Mouse (Mus musculus) right cerebral cortex, postnatal 36 days (tissue): ENCODE data around the gene Prkar1a.

ENCODE experiments used
- DNase-seq, 2 experiments: peaks; one replicate each; pipeline ENCODE4 v3.0.0; 2022; ENCODE audit warnings: low spot score in 2 of 2, mixed read lengths in 1 of 2

The Prkar1a gene

DNA sequence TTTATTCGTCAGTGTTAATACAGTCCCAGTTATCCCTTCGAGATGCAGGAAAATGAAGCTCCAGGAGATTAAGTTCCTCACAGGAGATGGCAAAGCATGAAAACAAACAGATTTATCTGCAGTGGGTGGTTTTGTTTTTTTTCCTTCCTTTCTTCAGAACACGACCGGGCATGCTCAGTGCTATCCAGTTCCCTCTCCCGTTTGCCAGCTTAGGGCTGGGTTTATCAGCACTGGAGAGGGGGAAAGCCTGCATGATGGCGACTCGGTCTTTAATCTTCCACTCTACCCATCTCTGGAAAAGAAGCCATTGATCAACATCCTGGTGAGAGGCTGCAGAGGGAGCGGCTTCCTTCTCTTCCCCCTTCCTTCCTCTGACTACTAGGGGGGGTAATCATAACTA lies at the start of gene Prkar1a:
Gene Prkar1a, plus strand, starts transcription at position 200 of the 400 bp plus-strand sequence.
- no peak for DNase-seq

DNA sequence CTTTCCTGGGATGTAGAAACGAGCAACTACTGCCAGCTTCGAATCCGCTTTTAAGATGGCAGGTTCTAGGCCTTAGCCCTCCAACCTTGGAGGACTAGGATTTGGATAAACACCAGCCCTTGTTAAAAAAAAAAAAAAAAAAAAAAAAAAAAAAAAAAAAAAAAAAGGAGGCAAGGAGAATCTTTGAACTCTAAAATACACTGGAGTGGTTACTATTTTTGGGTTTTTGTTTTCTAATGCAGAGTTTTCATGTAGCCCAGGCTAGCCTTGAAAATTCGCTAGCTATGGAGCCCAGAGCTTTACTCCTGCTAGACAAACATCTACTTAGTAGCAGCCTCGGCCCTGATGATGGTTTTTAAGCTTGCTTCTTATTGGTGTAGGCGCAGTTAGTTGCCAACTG lies 41.6 kb upstream of the Prkar1a start:
- DNase-seq, result no peak

DNA sequence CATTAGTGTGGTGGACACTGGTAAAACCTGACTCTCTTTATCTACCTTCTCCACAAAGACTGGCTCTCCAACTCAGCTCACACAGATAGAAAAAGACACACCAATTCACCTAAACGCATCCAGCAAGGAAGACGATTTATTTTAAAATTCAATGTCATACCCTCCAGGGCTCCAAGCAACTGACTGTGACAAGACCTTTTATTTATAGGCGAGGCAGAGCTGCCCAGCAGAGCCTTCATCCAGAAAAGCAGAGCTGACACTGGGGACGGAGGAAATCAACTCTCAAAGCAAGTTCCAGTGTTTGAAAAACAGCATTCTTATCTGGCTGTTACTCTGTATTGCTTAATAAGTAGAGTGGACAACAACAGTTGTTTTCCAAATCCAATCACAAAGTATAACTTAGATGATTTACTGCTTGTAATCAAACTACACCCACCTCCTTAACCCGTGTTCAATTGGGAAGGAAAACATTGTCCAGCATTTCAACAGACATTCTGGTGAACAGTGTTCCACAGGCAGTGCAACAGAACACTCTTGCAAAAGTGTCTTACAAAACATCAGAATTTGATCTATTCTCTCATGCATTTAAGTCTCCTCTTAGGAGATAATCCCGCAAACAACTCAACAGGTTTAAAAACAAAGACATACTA lies 40.1 kb upstream of the Prkar1a start:
- DNase-seq, result no peak

DNA sequence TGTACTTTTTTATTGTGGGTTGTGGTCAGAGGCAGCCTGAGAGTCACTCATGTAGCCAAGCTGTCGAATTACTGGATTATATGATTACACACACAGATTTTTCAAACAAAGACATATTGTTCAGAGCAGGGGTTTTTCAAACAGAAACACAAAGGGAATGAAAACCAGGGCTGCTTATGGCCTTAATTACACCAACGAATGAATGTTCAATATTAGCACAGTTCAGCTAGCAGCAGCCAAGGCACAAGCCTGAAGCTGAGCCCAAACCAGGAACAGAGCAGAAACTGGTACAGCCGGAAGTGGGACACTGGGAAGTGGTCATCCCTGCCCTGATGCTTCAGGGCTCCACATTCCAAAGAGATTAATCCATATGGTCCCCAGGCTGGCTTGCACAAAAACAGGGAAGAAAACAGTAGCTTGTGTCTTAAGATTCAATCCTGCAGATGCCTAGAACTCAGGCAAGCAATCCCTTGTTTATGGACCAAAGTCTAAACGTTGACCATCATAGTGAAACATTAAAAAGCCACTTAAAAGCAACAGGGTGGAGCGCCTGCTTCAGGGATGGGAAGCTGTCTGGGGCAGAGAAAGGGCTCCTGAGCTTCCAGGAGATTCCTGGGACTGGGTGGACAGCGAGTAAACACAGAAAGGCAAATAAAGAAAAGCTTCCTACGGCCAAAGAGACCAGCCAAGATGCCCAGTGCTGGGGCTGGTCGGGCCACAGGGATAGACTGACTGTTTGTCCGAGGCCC lies 39.0 kb upstream of the Prkar1a start:
- no peak for DNase-seq

DNA sequence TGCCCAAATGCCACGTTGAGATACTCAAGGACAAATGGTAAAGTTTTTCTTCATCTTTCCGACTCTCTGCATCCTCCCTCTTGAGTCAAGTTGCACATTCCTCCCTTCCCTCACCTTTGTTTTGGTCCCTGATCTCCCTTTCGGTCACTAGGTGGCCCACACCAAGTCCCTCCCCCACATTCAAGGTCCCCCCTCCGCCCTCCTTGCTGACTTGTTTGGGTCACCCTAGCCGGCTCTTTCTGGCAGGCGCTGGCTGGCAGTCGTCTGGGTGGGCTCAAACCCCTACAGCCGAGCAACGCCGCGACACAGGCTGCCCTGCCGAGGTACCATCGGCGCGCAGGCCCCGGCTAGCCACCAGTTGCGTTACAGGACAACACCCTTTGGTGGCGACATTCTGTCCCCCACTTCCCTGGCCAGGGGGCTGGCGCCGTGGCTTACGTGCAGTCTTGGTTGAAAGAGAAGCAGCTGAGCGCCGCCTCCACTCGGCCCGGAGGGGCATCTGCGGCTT lies 38.4 kb upstream of the Prkar1a start:
- DNase-seq, result no peak

DNA sequence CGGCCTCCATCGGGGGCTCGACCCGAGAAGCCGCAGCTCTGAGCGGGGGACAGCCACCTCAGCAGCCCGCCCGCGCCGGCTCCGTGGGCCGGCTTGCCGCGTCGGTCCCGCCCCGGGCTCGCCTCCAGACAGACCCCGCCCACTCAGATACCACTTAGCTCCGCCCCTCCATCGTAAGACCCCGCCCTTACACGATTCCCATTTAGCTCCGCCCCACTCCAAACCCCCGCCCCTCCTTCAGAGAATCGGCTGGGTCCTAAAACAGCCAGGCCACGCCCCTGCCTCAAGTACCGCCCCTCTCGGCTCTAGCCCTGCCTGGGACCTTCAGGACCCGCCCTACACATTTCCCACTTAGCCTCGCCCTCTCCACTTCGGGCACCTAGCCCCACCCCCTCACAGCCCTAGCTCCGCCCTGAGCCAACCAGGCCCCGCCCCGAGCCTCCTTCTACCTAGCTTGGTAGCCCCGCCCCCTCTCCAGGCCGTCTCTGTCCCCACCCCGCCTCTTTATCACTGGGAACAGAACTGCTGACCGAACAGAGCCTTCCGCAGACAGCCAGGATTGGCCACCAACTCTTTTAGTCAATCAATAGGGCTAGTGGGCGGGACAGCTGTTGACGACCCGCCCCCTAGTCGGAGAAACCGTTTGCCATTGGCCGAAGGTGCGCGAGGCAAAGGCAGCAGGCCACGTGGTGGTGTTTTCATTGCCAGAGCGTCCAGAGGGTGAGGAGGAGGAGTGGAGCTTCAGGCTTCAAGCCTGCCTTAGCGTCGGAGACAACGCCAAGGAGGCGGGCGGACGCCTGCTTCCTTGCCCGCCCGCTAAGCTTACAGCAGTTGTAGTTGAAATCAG lies 37.7 kb upstream of the Prkar1a start, which contains the start of gene Wipi1:
Gene Wipi1, minus strand, starts transcription at position 665 of the 847 bp plus-strand sequence.
- DNase-seq, result peak; percentile 99

DNA sequence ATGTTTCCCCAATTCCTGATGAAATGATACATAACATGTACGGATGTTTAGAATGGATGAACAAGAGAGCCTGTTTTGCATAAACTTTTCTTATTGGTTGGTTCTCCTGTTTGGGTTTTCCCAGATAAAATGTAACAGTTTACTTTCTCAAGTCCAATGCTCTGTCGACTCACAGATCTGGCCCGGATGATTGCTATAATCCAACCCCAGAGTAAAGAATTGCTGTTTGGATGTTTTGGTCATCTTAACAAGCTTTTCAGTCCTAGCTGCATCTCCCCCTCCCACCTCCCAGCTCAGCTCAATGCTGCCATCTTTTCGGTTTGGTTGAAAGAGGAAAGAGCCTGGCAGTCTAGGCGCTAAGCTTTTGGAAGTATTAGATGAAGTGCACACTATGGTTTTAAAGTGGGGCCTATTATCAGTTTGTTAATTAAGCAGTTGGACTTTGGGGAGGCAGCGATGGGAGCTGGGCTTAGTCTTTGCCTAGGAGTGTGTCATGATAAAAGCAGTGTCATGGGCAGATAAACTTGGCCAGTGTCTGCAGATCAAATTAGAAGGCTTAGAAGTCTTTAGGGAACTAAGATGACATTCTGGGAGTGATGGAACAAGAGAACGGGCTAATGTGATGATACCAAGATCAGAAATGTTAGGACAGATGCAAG lies 36.2 kb upstream of the Prkar1a start:
- no peak for DNase-seq

DNA sequence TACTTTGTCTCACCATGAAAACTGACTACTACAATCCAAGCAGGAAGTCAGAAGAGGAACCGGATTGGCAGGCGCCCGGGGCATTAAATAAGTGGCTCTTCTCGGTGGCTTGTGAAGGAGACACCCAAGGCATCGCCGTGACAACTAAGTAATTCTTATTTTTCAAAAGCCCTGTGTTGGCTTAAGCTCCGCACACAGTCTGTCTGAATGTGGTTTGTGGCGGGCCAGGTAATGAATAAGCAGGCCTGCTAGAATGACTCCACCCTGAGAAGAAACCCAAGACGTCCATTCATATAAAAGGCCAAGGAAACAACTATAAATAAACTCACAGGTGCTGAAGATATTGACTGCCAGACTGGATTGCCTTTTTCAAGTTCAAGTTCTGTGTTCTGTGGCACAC lies 33.9 kb upstream of the Prkar1a start:
- DNase-seq, result no peak

DNA sequence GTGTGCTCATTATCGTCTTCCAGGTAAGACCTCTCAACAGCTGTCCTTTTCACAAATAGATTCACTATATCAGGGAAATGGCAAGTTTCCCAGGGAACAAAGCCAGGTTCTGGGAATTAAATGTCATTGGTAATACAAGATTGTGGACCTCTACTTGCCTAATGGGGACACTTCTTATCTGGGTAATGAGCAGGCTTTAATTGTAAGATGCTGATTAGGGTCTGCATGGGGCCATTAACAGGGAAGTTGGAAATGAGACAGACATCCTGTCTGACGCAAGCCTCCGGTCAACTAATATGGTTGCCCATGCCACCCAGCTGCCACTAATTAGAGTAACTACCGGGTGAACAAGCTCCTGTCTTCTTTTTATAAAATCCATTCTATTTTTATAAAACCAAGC lies 32.9 kb upstream of the Prkar1a start:
- no peak for DNase-seq

DNA sequence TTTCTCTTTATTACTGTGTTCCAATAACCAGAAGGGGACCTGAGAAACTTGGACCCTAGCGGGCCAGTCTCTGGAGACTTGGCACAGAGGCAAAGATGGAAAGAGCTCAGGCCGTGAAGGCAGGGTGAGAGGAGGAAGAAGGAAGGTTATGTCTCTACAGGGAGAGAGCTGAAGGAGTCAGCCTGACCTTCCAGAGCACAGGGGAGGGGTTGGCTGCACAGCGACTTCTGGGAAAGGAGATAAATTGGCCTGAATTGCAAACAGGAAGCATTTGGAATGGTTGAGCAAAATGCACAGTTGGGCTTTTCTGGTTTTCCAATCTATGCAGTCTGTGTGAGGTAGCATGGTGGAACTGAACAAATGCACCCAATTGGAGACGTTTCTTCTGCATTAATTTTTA lies 32.4 kb upstream of the Prkar1a start:
- no peak for DNase-seq

DNA sequence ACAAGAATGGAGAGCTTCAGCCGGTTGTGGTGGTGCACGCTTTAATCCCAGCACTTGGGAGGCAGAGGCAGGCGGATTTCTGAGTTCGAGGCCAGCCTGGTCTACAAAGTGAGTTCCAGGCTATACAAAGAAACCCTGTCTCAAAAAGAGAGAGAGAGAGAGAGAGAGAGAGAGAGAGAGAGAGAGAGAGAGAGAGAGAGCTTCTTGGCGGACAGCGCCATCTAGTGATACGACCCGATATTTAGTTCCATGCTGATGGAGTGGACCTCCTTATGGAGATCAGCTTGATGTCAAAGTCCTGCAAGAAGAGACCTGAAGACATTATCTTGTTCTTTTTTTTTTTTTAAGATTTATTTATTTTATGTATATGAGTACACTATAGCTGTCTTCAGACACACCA lies 30.1 kb upstream of the Prkar1a start:
- DNase-seq, result peak in 1 of 2 experiments; percentile 20

DNA sequence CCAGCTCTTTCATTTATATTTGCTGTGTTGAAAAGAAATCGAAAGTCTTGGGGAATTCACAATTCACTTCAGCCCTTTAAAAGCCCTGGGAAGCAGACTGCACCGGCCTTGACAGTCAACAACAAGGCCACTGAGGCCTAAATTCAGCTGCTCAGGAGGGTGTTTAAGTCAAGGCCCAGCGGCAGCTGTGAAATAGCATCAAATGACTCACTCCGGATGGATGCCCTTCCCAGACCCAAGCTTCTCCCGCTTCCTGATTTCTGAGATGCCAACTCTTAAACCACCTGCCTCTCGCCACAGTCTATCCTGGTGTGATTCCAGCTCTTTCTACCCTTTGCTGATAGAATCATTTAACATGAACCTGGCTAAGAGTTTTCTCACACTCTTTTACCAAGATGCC lies 28.8 kb upstream of the Prkar1a start:
- no peak for DNase-seq

DNA sequence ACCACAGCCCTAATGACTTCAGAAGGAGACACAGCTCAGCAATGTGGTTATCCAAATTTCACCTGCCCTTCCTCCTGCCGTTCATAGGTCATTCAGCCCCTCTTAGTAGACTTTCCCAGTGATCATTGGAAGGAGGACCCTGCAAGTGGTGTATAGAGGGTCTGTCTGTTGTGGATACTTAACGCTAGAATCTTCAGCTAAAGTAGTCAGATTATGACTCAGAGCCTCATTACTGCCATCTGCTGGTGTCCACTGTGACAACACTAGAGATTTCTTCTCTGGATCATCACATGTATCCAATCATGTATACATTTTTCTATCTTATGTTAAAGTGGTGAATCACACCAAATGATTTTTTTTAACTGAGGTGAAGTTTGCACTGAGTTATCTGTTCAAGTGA lies 28.0 kb upstream of the Prkar1a start:
- no peak for DNase-seq

DNA sequence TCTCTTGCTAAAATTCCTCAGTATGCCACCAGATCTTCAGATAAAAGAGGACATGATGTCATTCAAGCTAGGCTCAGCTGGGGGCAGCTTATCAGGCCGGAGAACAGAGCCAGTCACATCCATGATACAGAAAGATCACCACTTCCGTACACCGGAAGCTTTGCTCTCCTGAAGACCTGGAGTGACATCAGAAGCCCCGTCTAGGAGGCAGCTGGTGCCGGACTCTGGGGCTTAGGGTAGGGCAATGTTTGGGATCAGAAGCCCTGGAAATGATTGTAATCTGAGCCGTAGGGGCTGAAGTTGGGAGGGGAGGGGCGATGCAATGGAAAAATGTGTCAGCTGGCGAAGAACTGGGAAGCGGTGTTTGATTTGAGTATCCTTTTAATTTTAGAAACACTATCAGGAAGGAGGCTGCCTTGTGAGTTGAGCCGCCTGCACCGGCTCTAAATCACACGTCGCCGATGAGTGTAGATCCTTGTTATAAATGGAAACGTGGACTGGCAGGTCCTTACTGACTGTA lies 26.6 kb upstream of the Prkar1a start:
- no peak for DNase-seq

DNA sequence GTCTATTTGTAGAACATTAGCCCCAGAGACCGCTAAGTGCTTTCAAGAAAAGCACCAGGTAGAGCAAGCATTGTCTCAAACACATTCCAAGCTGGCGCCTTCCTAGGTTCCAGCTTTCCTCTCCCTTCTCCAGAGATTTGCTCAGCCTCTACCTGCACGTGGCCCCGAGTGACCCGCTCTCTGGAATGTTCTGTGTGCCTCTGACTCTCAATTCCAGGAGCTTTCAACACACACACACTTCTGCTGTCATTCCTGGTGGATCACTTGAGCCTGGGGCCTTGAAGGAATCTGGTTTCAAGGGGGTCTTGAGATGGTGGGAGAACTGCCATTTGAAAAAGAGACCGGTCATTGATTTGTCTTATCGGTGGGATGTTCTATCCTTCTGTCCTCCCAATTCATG lies 26.0 kb upstream of the Prkar1a start:
- DNase-seq, result no peak

DNA sequence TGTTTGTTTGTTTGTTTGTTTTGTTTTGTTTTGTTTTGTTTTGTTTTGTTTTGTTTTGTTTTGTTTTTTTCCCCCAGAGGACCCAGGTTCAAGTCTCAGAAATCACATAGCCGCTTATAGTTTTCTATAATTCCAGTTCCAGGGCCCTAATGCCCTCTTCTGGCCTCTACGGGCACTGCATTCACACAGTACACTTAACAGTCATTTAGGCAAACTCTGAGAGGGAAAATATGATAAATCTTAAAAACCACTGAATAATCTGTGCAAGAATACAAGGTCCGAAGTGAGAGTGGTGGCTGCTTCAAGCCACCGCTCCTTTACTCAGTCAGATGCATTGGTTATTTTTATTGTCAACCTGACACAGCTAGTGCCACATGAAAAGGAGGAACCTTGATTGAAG lies 21.6 kb upstream of the Prkar1a start:
- no peak for DNase-seq

DNA sequence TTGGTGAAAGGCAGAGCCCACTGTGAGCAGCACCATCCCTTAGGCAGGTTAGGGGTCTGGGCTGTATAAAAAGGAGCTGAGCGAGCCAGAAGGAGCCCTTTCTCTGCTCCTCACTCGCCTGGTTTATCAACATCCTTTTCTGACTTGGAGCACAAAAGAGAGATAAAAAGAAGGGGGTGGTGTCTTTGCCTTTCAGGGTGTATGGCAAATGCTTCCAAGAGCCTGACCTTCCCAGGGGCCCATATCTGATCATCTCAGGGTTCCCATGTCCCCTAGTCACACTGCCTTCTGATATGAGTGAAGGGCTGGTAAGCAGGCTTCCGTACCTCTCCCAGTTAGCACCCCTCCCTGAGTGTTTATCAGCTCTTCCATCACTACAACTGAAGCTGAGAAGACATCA lies 21.1 kb upstream of the Prkar1a start:
- no peak for DNase-seq

DNA sequence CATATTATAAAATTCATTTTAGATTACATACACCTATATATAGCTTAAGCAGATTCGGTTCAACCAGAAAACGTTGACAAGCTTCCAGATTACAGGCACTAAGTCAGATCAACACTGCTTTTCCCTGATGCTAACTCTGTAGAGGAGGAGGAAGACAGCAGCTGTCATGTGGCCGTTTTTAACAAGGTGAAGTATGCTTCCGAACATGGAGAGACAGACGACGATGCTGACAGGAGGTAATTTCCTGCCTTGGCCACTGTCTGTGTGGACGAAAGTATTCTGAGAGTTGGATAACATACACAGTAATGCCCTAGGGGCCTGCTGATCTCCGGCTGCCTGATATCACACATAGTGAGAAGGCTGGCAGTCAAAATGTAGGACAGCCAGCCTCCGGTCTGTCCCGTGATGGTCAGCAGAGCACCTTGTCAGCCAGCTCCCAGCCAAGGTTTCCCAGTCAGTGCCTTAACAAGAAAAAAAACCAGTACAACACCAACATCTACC lies 20.1 kb upstream of the Prkar1a start:
- no peak for DNase-seq

DNA sequence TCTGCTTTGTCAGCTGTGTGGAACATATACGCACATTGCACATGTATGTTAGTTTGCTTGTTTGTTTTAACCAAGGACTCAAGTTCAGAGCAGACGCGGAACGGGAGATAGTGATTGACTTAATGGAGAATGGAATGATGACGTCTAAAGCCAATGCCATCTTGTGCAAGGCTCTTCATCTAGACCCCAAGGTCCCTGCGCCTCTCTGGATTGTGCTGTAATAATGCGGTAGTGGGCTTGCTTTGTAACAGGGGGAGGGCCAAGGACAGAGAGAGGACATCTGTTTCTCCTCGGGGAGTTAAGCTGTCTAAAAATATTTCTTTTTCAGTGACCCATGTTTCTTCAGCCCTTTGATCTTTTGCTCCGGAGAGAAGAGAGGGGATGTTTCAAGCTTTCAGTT lies 14.3 kb upstream of the Prkar1a start:
- no peak for DNase-seq

DNA sequence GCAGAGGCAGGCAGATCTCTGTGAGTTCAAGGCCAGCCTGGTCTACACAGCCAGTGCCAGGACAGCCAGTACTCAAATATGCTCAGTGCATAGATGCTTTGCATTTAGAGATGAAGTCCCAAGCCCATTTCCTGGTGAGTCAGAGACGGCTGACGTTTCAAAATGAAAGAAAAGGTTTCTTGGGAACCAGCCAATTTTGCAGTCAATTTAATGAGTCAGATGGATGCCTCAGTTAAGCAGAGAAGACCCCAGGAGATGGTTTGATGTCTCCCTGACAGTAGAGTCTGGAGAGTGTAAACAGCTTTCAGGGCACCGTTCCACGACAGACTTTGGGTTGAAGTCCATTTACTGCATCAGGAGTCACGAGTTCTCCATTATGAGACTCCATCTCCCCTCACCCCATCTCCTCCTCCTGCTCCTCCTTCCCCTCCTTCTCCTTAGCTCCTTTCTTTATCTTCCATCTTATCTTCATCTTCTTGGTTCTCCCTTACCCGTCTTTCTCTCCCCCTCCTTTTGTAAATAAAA lies 13.3 kb upstream of the Prkar1a start:
- DNase-seq, result no peak
